Mouse (Mus musculus) gastrocnemius, postnatal 4 days (tissue): ENCODE measurements around the gene Nfasc. TPM values are rescaled to one million over a fixed set of nuclear protein-coding genes. Genes with fewer than 3 reads are reported as not detected.

Experiments
- DNase-seq, 2 experiments: peaks; one replicate each; pipeline ENCODE4 v3.0.0; 2021 to 2022; ENCODE audit warnings: low spot score in 2 of 2, mixed read lengths in 2 of 2
- total RNA-seq, 2 experiments: library from RNA; stranded (reverse); gene quantifications; 2 replicates each; pipeline ENCODE4 v1.2.3; 2021

Gene Nfasc
- total RNA-seq, 2 experiments from 2014 or later: 1.6 to 2.0 TPM

GRCm38 (mm10) chr1:132542762-132543306 lies 198.8 kb downstream of the Nfasc start, which contains the start of gene Cntn2:
Gene Cntn2 (minus strand): TSS chr1:132543256.
- no peak for DNase-seq

- no peak for DNase-seq
Measured at GRCm38 (mm10) chr1:132541824-132542599, 199.6 kb downstream of the Nfasc start.

- no peak for DNase-seq
Measured at GRCm38 (mm10) chr1:132541171-132541823, 200.3 kb downstream of the Nfasc start.

- DNase-seq: no peak
Measured at GRCm38 (mm10) chr1:132540701-132541100, 200.9 kb downstream of the Nfasc start.

GRCm38 (mm10) chr1:132537736-132538135 lies 203.9 kb downstream of the Nfasc start:
- DNase-seq: no peak

GRCm38 (mm10) chr1:132536416-132536815 lies 205.2 kb downstream of the Nfasc start:
- DNase-seq: no peak

- DNase-seq: no peak
Measured at GRCm38 (mm10) chr1:132535541-132535940, 206.1 kb downstream of the Nfasc start.

- no peak for DNase-seq
Measured at GRCm38 (mm10) chr1:132533840-132534239, 207.8 kb downstream of the Nfasc start.

GRCm38 (mm10) chr1:132532521-132532920 lies 209.1 kb downstream of the Nfasc start:
- no peak for DNase-seq

- no peak for DNase-seq
Measured at GRCm38 (mm10) chr1:132530631-132531191, 210.9 kb downstream of the Nfasc start.

GRCm38 (mm10) chr1:132528647-132529334 lies 212.8 kb downstream of the Nfasc start:
- no peak for DNase-seq

GRCm38 (mm10) chr1:132528071-132528470 lies 213.5 kb downstream of the Nfasc start:
- DNase-seq: no peak

- peak in 1 of 2 experiments; percentile 53 for DNase-seq
Measured at GRCm38 (mm10) chr1:132525832-132526231, 215.8 kb downstream of the Nfasc start.

- no peak for DNase-seq
Measured at GRCm38 (mm10) chr1:132523920-132524319, 217.7 kb downstream of the Nfasc start.

- no peak for DNase-seq
Measured at GRCm38 (mm10) chr1:132523048-132523447, 218.5 kb downstream of the Nfasc start.

- DNase-seq: peak in 1 of 2 experiments; percentile 47
Measured at GRCm38 (mm10) chr1:132520764-132521163, 220.8 kb downstream of the Nfasc start.

GRCm38 (mm10) chr1:132519734-132520133 lies 221.9 kb downstream of the Nfasc start:
- no peak for DNase-seq

GRCm38 (mm10) chr1:132518621-132519020 lies 223.0 kb downstream of the Nfasc start:
- no peak for DNase-seq

GRCm38 (mm10) chr1:132516776-132517175 lies 224.8 kb downstream of the Nfasc start:
- no peak for DNase-seq

GRCm38 (mm10) chr1:132515339-132515738 lies 226.3 kb downstream of the Nfasc start:
- DNase-seq: no peak
